Comparison of ENCODE assay signal across 9 mouse cellular contexts in genomic region chr5:33934081-33934480, GRCm38 (mm10). TPM values are rescaled to one million over a fixed set of nuclear protein-coding genes. Genes with fewer than 3 reads are reported as not detected.
DNase-seq lines count a peak whose midpoint lies in the region; ATAC-seq and TF ChIP-seq lines count a peak whose summit lies in the region.
"Had no signal": no experiment of that assay in that cellular context is flagged by ENCODE, and none has a peak within 500 bp of the region (broad histone marks: within the 10 kb centered on the region; RNA-seq: fewer than 3 reads in every experiment).

No protein-coding gene starts in this region.

- no peak for TF ChIP-seq RAD21 in CH12.LX (IDR thresholded peaks at IDR 0.05; ENCODE audit: low read depth, low read length)

- peaks cover 49% of the 10 kb centered on the region for H3K79me2 ChIP-seq in CH12.LX (replicated peaks; ENCODE audit: control insufficient read depth, extremely low read depth, insufficient read depth, poor library complexity, severe bottlenecking)

- TF ChIP-seq EP300 in CH12.LX (IDR thresholded peaks at IDR 0.05; ENCODE audit: low read length): no peak

- TF ChIP-seq CTCF in CH12.LX (conservative IDR thresholded peaks at IDR 0.05 in 1 of 2, IDR thresholded peaks at IDR 0.05 in 1 of 2; ENCODE audit: low read depth in 2 of 2, low read length in 2 of 2): no peak
- no peak for TF ChIP-seq CTCF in layer of hippocampus, adult 2 months (conservative IDR thresholded peaks at IDR 0.05)
- no peak for TF ChIP-seq CTCF in kidney, adult 2 months (conservative IDR thresholded peaks at IDR 0.05; ENCODE audit: insufficient read depth, insufficient read length, low read depth, low read length)

- DNase-seq in heart, postnatal 25 days (ENCODE audit: low spot score): no peak
- no peak for DNase-seq in CH12.LX (ENCODE audit: extremely low read depth)
- DNase-seq in midbrain, embryonic 10.5 days (ENCODE audit: low spot score): no peak
- no peak for DNase-seq in layer of hippocampus, adult 2 months (ENCODE audit: low spot score in 2 of 2)
- DNase-seq in kidney, adult 2 months: no peak
- no peak for DNase-seq in urinary bladder, adult 2 months (ENCODE audit: low spot score)
- DNase-seq: kidney, postnatal 4 days had no signal

- TF ChIP-seq POLR2A in CH12.LX (IDR thresholded peaks at IDR 0.05; ENCODE audit: low read depth, low read length): no peak
- TF ChIP-seq POLR2A in kidney, adult 2 months (IDR thresholded peaks at IDR 0.05; ENCODE audit: low read depth, low read length): no peak

- peaks cover 31% of the 10 kb centered on the region for H3K4me1 ChIP-seq in heart, embryonic 13.5 days
- H3K4me1 ChIP-seq in CH12.LX (ENCODE audit: control insufficient read depth in 1 of 2, insufficient read depth in 2 of 2): peaks cover 2 to 42% of the 10 kb centered on the region in 2 experiments; a peak in 3 of 4 replicates
- peaks cover 28% of the 10 kb centered on the region for H3K4me1 ChIP-seq in hindbrain, embryonic 12.5 days
- H3K4me1 ChIP-seq in midbrain, embryonic 10.5 days: peaks cover 31% of the 10 kb centered on the region
- peaks cover 7% of the 10 kb centered on the region; the same call in 1 of the 2 replicates for H3K4me1 ChIP-seq in kidney, adult 2 months (ENCODE audit: control insufficient read depth, insufficient read depth, low read length)

- no peaks in the 10 kb centered on the region for H3K27me3 ChIP-seq in heart, embryonic 13.5 days (replicated peaks)
- no peaks in the 10 kb centered on the region for H3K27me3 ChIP-seq in CH12.LX (replicated peaks)
- H3K27me3 ChIP-seq in hindbrain, embryonic 12.5 days: no peaks in the 10 kb centered on the region
- no peaks in the 10 kb centered on the region for H3K27me3 ChIP-seq in midbrain, embryonic 10.5 days (ENCODE audit: low read depth, poor library complexity, severe bottlenecking)
- H3K27me3 ChIP-seq in kidney, adult 2 months (replicated peaks; ENCODE audit: control insufficient read depth, insufficient read depth, low read length): no peaks in the 10 kb centered on the region

- in situ Hi-C loops in CH12.LX (cut with MboI; ENCODE audit: low pct_ligation_motif_present, low pct_unique_long_range_greater_than_20kb, low sequenced_read_pairs): no loop called here

- H3K9ac ChIP-seq in heart, embryonic 13.5 days: peak overlapping the region; percentile 34
- H3K9ac ChIP-seq in CH12.LX (ENCODE audit: insufficient read depth, low read depth): no peak overlapping the region
- H3K9ac ChIP-seq in hindbrain, embryonic 12.5 days: no peak overlapping the region

- H3K27ac ChIP-seq in heart, embryonic 13.5 days (replicated peaks): no peak overlapping the region
- no peak overlapping the region for H3K27ac ChIP-seq in CH12.LX (ENCODE audit: insufficient read depth, low read depth)
- no peak overlapping the region for H3K27ac ChIP-seq in hindbrain, embryonic 12.5 days
- no peak overlapping the region for H3K27ac ChIP-seq in midbrain, embryonic 10.5 days (replicated peaks)
- H3K27ac ChIP-seq in layer of hippocampus, adult 2 months: no peak overlapping the region
- no peak overlapping the region for H3K27ac ChIP-seq in kidney, adult 2 months (ENCODE audit: insufficient read depth, low read depth, low read length)

- dilution Hi-C loops in CH12.LX (cut with MboI; ENCODE audit: extremely low pct_ligation_motif_present, extremely low pct_unique_long_range_greater_than_20kb, low sequenced_read_pairs): no loop called here

- peak overlapping the region; percentile 79 for H3K4me2 ChIP-seq in heart, embryonic 13.5 days
- peak overlapping the region; percentile 93 for H3K4me2 ChIP-seq in CH12.LX (ENCODE audit: insufficient read depth, low read depth, poor library complexity, severe bottlenecking)
- peak overlapping the region; percentile 60 for H3K4me2 ChIP-seq in hindbrain, embryonic 12.5 days (replicated peaks)

- WGBS in heart, embryonic 13.5 days: 84% methylated on average over 2 of the region's 2 CpGs
- 95% methylated on average over 2 of the region's 2 CpGs for WGBS in hindbrain, embryonic 12.5 days
- WGBS in midbrain, embryonic 10.5 days: 94% methylated on average over 2 of the region's 2 CpGs
- 56% methylated on average over 2 of the region's 2 CpGs for WGBS in kidney, adult 2 months

- peak overlapping the region; percentile 97 for H3K4me3 ChIP-seq in heart, embryonic 13.5 days
- peak overlapping the region; percentile 7 to 97 (median 82) for H3K4me3 ChIP-seq in CH12.LX (replicated peaks in 1 of 3; ENCODE audit: low read depth in 2 of 3, low read length in 2 of 3, poor library complexity in 1 of 3)
- no peak overlapping the region for H3K4me3 ChIP-seq in hindbrain, embryonic 12.5 days
- H3K4me3 ChIP-seq in midbrain, embryonic 10.5 days: peak overlapping the region; percentile 82
- H3K4me3 ChIP-seq in layer of hippocampus, adult 2 months: no peak overlapping the region
- no peak overlapping the region for H3K4me3 ChIP-seq in kidney, adult 2 months (ENCODE audit: insufficient read depth, low read depth, low read length)

- no peak for ATAC-seq in heart, embryonic 13.5 days (ENCODE audit: extremely low read depth, insufficient number of reproducible peaks, low FRiP score, low TSS enrichment)
- no peak for ATAC-seq in hindbrain, embryonic 12.5 days (ENCODE audit: low FRiP score)

- H3K36me3 ChIP-seq in heart, embryonic 13.5 days: peaks cover 55% of the 10 kb centered on the region
- H3K36me3 ChIP-seq in CH12.LX (replicated peaks in 1 of 2; ENCODE audit: control insufficient read depth in 1 of 2, insufficient read depth in 1 of 2, low read length in 1 of 2): peaks cover 17 to 42% of the 10 kb centered on the region in 2 experiments
- peaks cover 23% of the 10 kb centered on the region for H3K36me3 ChIP-seq in hindbrain, embryonic 12.5 days
- peaks cover 61% of the 10 kb centered on the region for H3K36me3 ChIP-seq in midbrain, embryonic 10.5 days
- H3K36me3 ChIP-seq in kidney, adult 2 months (ENCODE audit: control insufficient read depth, insufficient read depth, low read length): no peaks in the 10 kb centered on the region

- H3K9me3 ChIP-seq in heart, embryonic 13.5 days: peaks cover 4% of the 10 kb centered on the region; the same call in 1 of the 2 replicates
- peaks cover 6% of the 10 kb centered on the region for H3K9me3 ChIP-seq in CH12.LX (replicated peaks; ENCODE audit: low read length)
- H3K9me3 ChIP-seq in hindbrain, embryonic 12.5 days (replicated peaks): no peaks in the 10 kb centered on the region; the same call in 1 of the 2 replicates
- peaks cover 28% of the 10 kb centered on the region; the same call in 1 of the 2 replicates for H3K9me3 ChIP-seq in midbrain, embryonic 10.5 days (replicated peaks)

- intact Hi-C loops in heart, postnatal 25 days (cut with DNase I): loop anchor here (10.0 kb wide), 2 partner anchors 149 to 279 kb away; partner anchors contain the start of genes Letm1, Slbp, Tacc3 and Tmem129

TF ChIP-seq in CH12.LX, 34 proteins besides CTCF, POLR2A, EP300 and RAD21:
- peak; percentile 88 for TF ChIP-seq ZNF384 (IDR thresholded peaks at IDR 0.05; ENCODE audit: low read depth, low read length)
- no peak for TF ChIP-seq BHLHE40 (IDR thresholded peaks at IDR 0.05; ENCODE audit: low read depth, low read length)

RNA-seq across cellular contexts. Expression of gene Nelfa, which starts 2.1 kb away (rescaled TPM):
- 33.3 and 33.5 TPM in 2 replicates for polyA plus RNA-seq in heart, embryonic 13.5 days (2015; fragmentation: Nextera tagmentation; extraction: Ambion mirVana)
- 10 to 100 TPM; 10.1 to 10.2 TPM for total RNA-seq in heart, postnatal 25 days (2021)
- total RNA-seq in CH12.LX (2012; rRNA removed) (23.9 and 27.6 TPM in 2 replicates), CH12.LX (2014; rRNA removed) (20.4 and 20.6 TPM in 2 replicates)
- polyA plus RNA-seq in CH12.LX (2012; ENCODE audit: insufficient read length, low read depth): 35.3 and 41.2 TPM in 2 replicates
- 56.5 and 58.8 TPM in 2 replicates for polyA plus RNA-seq in hindbrain, embryonic 12.5 days (2016; fragmentation: Nextera tagmentation; extraction: Ambion mirVana)
- 85.4 and 88.1 TPM in 2 replicates for polyA plus RNA-seq in midbrain, embryonic 10.5 days (2016; fragmentation: Nextera tagmentation; extraction: Ambion mirVana)
- total RNA-seq in layer of hippocampus, adult 2 months (2021): 10 to 100 TPM; 19.5 to 22.5 TPM
- polyA plus RNA-seq in kidney, adult 2 months (2012; rRNA removed): 23.0 and 24.6 TPM in 2 replicates
- polyA plus RNA-seq in urinary bladder, adult 2 months (2012; rRNA removed): 22.1 and 24.4 TPM in 2 replicates

RNA-seq across cellular contexts. Expression of gene Gm1673, which starts 49.2 kb away (rescaled TPM):
- polyA plus RNA-seq in heart, embryonic 13.5 days (2015; fragmentation: Nextera tagmentation; extraction: Ambion mirVana): 81.5 and 82.8 TPM in 2 replicates
- total RNA-seq in heart, postnatal 25 days (2021): 1 to 10 TPM; 2.8 to 3.1 TPM
- total RNA-seq in CH12.LX (2012; rRNA removed): not detected in 2 replicates
- total RNA-seq in CH12.LX (2014; rRNA removed): not detected in 2 replicates
- polyA plus RNA-seq in CH12.LX (2012; ENCODE audit: insufficient read length, low read depth): not detected in 2 replicates
- 377 and 404 TPM in 2 replicates for polyA plus RNA-seq in hindbrain, embryonic 12.5 days (2016; fragmentation: Nextera tagmentation; extraction: Ambion mirVana)
- 288 and 309 TPM in 2 replicates for polyA plus RNA-seq in midbrain, embryonic 10.5 days (2016; fragmentation: Nextera tagmentation; extraction: Ambion mirVana)
- total RNA-seq in layer of hippocampus, adult 2 months (2021): 10 to 100 TPM; 57.5 to 58.0 TPM
- polyA plus RNA-seq in kidney, adult 2 months (2012; rRNA removed): 3.3 and 4.1 TPM in 2 replicates
- 8.4 and 8.5 TPM in 2 replicates for polyA plus RNA-seq in urinary bladder, adult 2 months (2012; rRNA removed)

Comparison
In these comparisons a context has a peak if more than half of its experiments do, and no peak if none do; other contexts are left out.
1. H3K4me3 ChIP-seq: peak in heart, embryonic 13.5 days (single experiment), CH12.LX (3 of 3) and midbrain, embryonic 10.5 days (single experiment); none in hindbrain, embryonic 12.5 days (single experiment), layer of hippocampus, adult 2 months (single experiment) and kidney, adult 2 months (single experiment).
2. Peak in every context shown above with its lines, with median percentiles within 50 percentile points of each other: H3K4me2 ChIP-seq.